In the genomic region with DNA sequence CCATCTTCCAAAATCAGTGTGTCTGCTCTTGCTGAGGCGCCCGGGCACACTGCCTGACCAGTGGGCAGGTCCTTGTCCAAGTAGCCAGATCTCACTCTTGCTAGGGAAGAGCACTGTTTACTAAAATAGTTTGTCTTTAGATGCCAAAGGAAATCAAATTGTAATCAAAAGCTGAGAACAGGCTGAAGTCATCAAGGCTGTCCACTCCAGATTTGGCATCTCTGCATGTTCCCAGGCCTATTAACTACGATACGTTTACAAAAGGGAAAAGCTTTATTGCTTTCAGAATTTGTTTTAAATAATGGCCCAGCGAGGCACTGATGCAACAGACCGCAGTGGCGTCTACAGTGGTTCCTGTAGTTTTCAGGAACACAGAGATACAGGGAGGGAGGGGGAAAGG, we compare ENCODE assay signal across 24 mouse cellular contexts.
DNase-seq lines count a peak whose midpoint lies in the region; ATAC-seq and TF ChIP-seq lines count a peak whose summit lies in the region.
"Had no signal": no experiment of that assay in that cellular context is flagged by ENCODE, and none has a peak within 500 bp of the region (broad histone marks: within the 10 kb centered on the region; RNA-seq: fewer than 3 reads in every experiment).

No protein-coding gene starts in this region.

- no peak for ATAC-seq in midbrain, embryonic 11.5 days (ENCODE audit: low FRiP score)
- no peak for ATAC-seq in midbrain, embryonic 15.5 days (replicated peaks)
- ATAC-seq in lung, postnatal 0 days = peak; percentile 81
- ATAC-seq in CD4-positive, CD25-positive, alpha-beta regulatory T cell, adult 4 months = no peak
- ATAC-seq: forebrain, embryonic 13.5 days; hindbrain, embryonic 16.5 days had no signal

- TF ChIP-seq EP300 in lung, postnatal 0 days (IDR thresholded peaks at IDR 0.05) = peak; percentile 99

- H3K27me3 ChIP-seq in midbrain, embryonic 11.5 days (ENCODE audit: control insufficient read depth, insufficient read depth, low read length) = no peaks in the 10 kb centered on the region
- no peaks in the 10 kb centered on the region for H3K27me3 ChIP-seq in midbrain, embryonic 15.5 days (replicated peaks)
- H3K27me3 ChIP-seq in lung, postnatal 0 days (replicated peaks; ENCODE audit: insufficient read depth, low read length) = no peaks in the 10 kb centered on the region
- H3K27me3 ChIP-seq: forebrain, embryonic 13.5 days; heart, embryonic 13.5 days; limb, embryonic 15.5 days; liver, embryonic 15.5 days; neural tube, embryonic 12.5 days had no signal

- 0 out of 2 replicates have a peak, but pooled peaks have one; percentile 41 for TF ChIP-seq POLR2A in lung, adult 2 months (IDR thresholded peaks at IDR 0.05; ENCODE audit: borderline replicate concordance, extremely low read depth, low read depth, low read length)

- no peak overlapping the region for H3K4me2 ChIP-seq in midbrain, embryonic 11.5 days
- no peak overlapping the region for H3K4me2 ChIP-seq in midbrain, embryonic 15.5 days
- H3K4me2 ChIP-seq in lung, postnatal 0 days (replicated peaks; ENCODE audit: low read depth, low read length) = no peak overlapping the region
- H3K4me2 ChIP-seq: forebrain, embryonic 13.5 days; heart, embryonic 13.5 days; limb, embryonic 15.5 days; liver, embryonic 15.5 days; neural tube, embryonic 12.5 days had no signal

- H3K9me3 ChIP-seq in midbrain, embryonic 11.5 days (ENCODE audit: control insufficient read depth, low read length) = no peaks in the 10 kb centered on the region
- H3K9me3 ChIP-seq in midbrain, embryonic 15.5 days = no peaks in the 10 kb centered on the region
- H3K9me3 ChIP-seq in lung, postnatal 0 days (ENCODE audit: low read length) = no peaks in the 10 kb centered on the region
- H3K9me3 ChIP-seq: forebrain, embryonic 13.5 days; G1E; heart, embryonic 13.5 days; limb, embryonic 10.5 days; limb, embryonic 15.5 days; liver, embryonic 15.5 days; midbrain, embryonic 10.5 days; neural tube, embryonic 12.5 days had no signal

- no peak overlapping the region for H3K9ac ChIP-seq in midbrain, embryonic 11.5 days (ENCODE audit: low read length)
- H3K9ac ChIP-seq in midbrain, embryonic 15.5 days = no peak overlapping the region
- H3K9ac ChIP-seq in lung, postnatal 0 days (replicated peaks; ENCODE audit: low read depth) = no peak overlapping the region
- H3K9ac ChIP-seq: forebrain, embryonic 13.5 days; heart, embryonic 13.5 days; limb, embryonic 15.5 days; liver, embryonic 15.5 days; neural tube, embryonic 12.5 days had no signal

- no peaks in the 10 kb centered on the region for H3K36me3 ChIP-seq in midbrain, embryonic 11.5 days (ENCODE audit: control insufficient read depth, insufficient read depth, low read length)
- H3K36me3 ChIP-seq in midbrain, embryonic 15.5 days (replicated peaks) = no peaks in the 10 kb centered on the region
- H3K36me3 ChIP-seq in lung, postnatal 0 days (ENCODE audit: insufficient read depth, low read length) = no peaks in the 10 kb centered on the region
- H3K36me3 ChIP-seq: G1E; heart, embryonic 13.5 days; limb, embryonic 10.5 days; limb, embryonic 15.5 days; liver, embryonic 15.5 days; midbrain, embryonic 10.5 days; neural tube, embryonic 12.5 days had no signal

- no peak for TF ChIP-seq CTCF in lung, adult 2 months (IDR thresholded peaks at IDR 0.05; ENCODE audit: insufficient read depth, low read length)
- no peak for TF ChIP-seq CTCF in lung, postnatal 0 days (IDR thresholded peaks at IDR 0.05)

- 92% methylated on average over 7 of the region's 7 CpGs for WGBS in midbrain, embryonic 11.5 days
- 93% methylated on average over 7 of the region's 7 CpGs for WGBS in midbrain, embryonic 15.5 days
- 37% methylated on average over 7 of the region's 7 CpGs for WGBS in lung, adult 2 months
- 48% methylated on average over 7 of the region's 7 CpGs for WGBS in lung, postnatal 0 days

- H3K4me1 ChIP-seq in midbrain, embryonic 11.5 days (ENCODE audit: control insufficient read depth, insufficient read depth, low read length) = no peaks in the 10 kb centered on the region
- no peaks in the 10 kb centered on the region for H3K4me1 ChIP-seq in midbrain, embryonic 15.5 days
- peaks cover 8% of the 10 kb centered on the region for H3K4me1 ChIP-seq in lung, adult 2 months (ENCODE audit: control insufficient read depth, insufficient read depth, low read length)
- no peaks in the 10 kb centered on the region for H3K4me1 ChIP-seq in lung, postnatal 0 days (ENCODE audit: insufficient read depth, low read depth, low read length)
- H3K4me1 ChIP-seq: heart, embryonic 13.5 days; liver, embryonic 15.5 days; neural tube, embryonic 12.5 days had no signal

- no peak overlapping the region for H3K4me3 ChIP-seq in midbrain, embryonic 11.5 days (ENCODE audit: low read depth, low read length)
- H3K4me3 ChIP-seq in midbrain, embryonic 15.5 days = no peak overlapping the region
- H3K4me3 ChIP-seq in lung, adult 2 months (replicated peaks; ENCODE audit: extremely low read depth, low read depth, low read length) = no peak overlapping the region
- no peak overlapping the region for H3K4me3 ChIP-seq in lung, postnatal 0 days (ENCODE audit: low read depth, low read length)
- H3K4me3 ChIP-seq: forebrain, embryonic 13.5 days; heart, embryonic 13.5 days; limb, embryonic 10.5 days; limb, embryonic 15.5 days; liver, embryonic 15.5 days; midbrain, embryonic 10.5 days; myocyte; neural tube, embryonic 12.5 days had no signal

- peak; percentile 41 for DNase-seq in midbrain, embryonic 11.5 days (ENCODE audit: low spot score, missing footprints)
- peak; percentile 30 for DNase-seq in lung, adult 2 months
- peak; percentile 87 for DNase-seq in lung, postnatal 0 days (ENCODE audit: low spot score)
- peak; percentile 57 to 78 for DNase-seq in lung, postnatal 4 days
- no peak for DNase-seq in left cerebral cortex, adult 18-20 months (ENCODE audit: low spot score in 2 of 2)
- DNase-seq in frontal cortex, adult 2 months (ENCODE audit: extremely low spot score in 1 of 2, low spot score in 1 of 2) = no peak
- DNase-seq: adrenal gland, adult 8-10 months; cerebellum, adult 8-10 months; cerebellum, postnatal 25 days; kidney, postnatal 14 days; layer of hippocampus, postnatal 36 days; right cerebral cortex, adult 18-20 months had no signal

- H3K27ac ChIP-seq in midbrain, embryonic 11.5 days (ENCODE audit: low read depth, low read length) = no peak overlapping the region
- H3K27ac ChIP-seq in midbrain, embryonic 15.5 days = no peak overlapping the region
- H3K27ac ChIP-seq in lung, postnatal 0 days (ENCODE audit: low read length) = peak overlapping the region; percentile 62; the same call in 1 of the 2 replicates
- H3K27ac ChIP-seq: forebrain, embryonic 13.5 days; heart, embryonic 13.5 days; limb, embryonic 10.5 days; limb, embryonic 15.5 days; liver, embryonic 15.5 days; midbrain, embryonic 10.5 days; neural tube, embryonic 12.5 days had no signal

Comparison
In these comparisons a context has a peak if more than half of its experiments do, and no peak if none do; other contexts are left out.
1. DNase-seq: peak in midbrain, embryonic 11.5 days (single experiment), lung, adult 2 months (single experiment), lung, postnatal 0 days (single experiment) and lung, postnatal 4 days (2 of 2); none in left cerebral cortex, adult 18-20 months (0 of 2) and frontal cortex, adult 2 months (0 of 2).